Mouse (Mus musculus) testis, adult 10 weeks (tissue): ENCODE measurements around the gene Vmn1r230. TPM values are rescaled to one million over a fixed set of nuclear protein-coding genes. Genes with fewer than 3 reads are reported as not detected.

Experiments
- polyA plus RNA-seq: library from polyadenylated mRNA; stranded (reverse); fragments of 350-450 nt; fragmentation: Illumina TruSeq; extraction: RNeasy Lipid Tissue Mini Kit (QIAGEN cat#74804); gene quantifications from one replicate; pipeline ENCODE4 v1.2.3, GENCODE M21; 2014; ENCODE audit warnings: low read depth, low replicate concordance

The Vmn1r230 gene
- polyA plus RNA-seq, result not detected

GRCm38 (mm10) chr17:20840144-20840543 is at the start of gene Vmn1r230:
TSS of gene Vmn1r230 (plus strand) at chr17:20840444.

GRCm38 (mm10) chr17:20811255-20811654 is 29.0 kb upstream of the Vmn1r230 start, which contains the start of gene Vmn1r229:
TSS of gene Vmn1r229 (plus strand) at chr17:20811555.

Other genes starting within 250 kb of the Vmn1r230 start
- 0.01 TPM for gene Vmn2r110, start 244.0 kb upstream of the Vmn1r230 start, polyA plus RNA-seq
- gene Fpr-rs3, start 215.6 kb upstream of the Vmn1r230 start, polyA plus RNA-seq, result not detected
- gene Vmn1r226, start 157.6 kb upstream of the Vmn1r230 start, polyA plus RNA-seq, result 2.1 TPM
- not detected for gene Vmn1r227, start 110.6 kb upstream of the Vmn1r230 start, polyA plus RNA-seq
- not detected for gene Vmn1r228, start 54.3 kb upstream of the Vmn1r230 start, polyA plus RNA-seq
- gene Vmn1r229, start 28.9 kb upstream of the Vmn1r230 start, polyA plus RNA-seq, result not detected
- gene Vmn1r231, start 64.6 kb downstream of the Vmn1r230 start, polyA plus RNA-seq, result not detected
- gene Vmn1r232, start 79.3 kb downstream of the Vmn1r230 start, polyA plus RNA-seq, result not detected
- 10.8 TPM for gene Ppp2r1a, start 104.9 kb downstream of the Vmn1r230 start, polyA plus RNA-seq
- gene Vmn1r233, start 156.0 kb downstream of the Vmn1r230 start, polyA plus RNA-seq, result not detected
- 18.0 TPM for gene Zfp160, start 168.5 kb downstream of the Vmn1r230 start, polyA plus RNA-seq